Mouse (Mus musculus) adrenal gland, adult 18-20 months (tissue): Measurements from ENCODE around the gene Olfr1458. TPM values are rescaled to one million over a fixed set of nuclear protein-coding genes. Genes with fewer than 3 reads are reported as not detected.

Source experiments
- DNase-seq, 2 experiments: peaks; one replicate each; pipeline ENCODE4 v3.0.0; 2021 to 2022; ENCODE audit warnings: low spot score in 2 of 2
- long read RNA-seq, 2 experiments: library from polyadenylated mRNA; stranded (forward); transcript quantifications; one replicate each; pipeline ENCODE4 v2.0.0; 2021
- total RNA-seq, 2 experiments: library from RNA; stranded (reverse); gene quantifications; 1 replicate in 1 of 2; 2 replicates in 1 of 2; pipeline ENCODE4 v1.2.3; 2021

The Olfr1458 gene
- not detected for total RNA-seq
- long read RNA-seq, experiment 1, result 0 reads
- long read RNA-seq, experiment 2, result 0 reads

GRCm38 (mm10) chr19:13106675-13107074, at the start of gene Olfr1458:
Olfr1458 (minus strand) TSS chr19:13106775.
- DNase-seq, result no peak

GRCm38 (mm10) chr19:13149449-13149848, 42.9 kb upstream of the Olfr1458 start, which contains the start of gene Olfr1459:
Olfr1459 (minus strand) TSS chr19:13149549.
- DNase-seq, result no peak

GRCm38 (mm10) chr19:13097791-13098190, 8.8 kb downstream of the Olfr1458 start, which contains the start of gene Olfr1457:
Olfr1457 (minus strand) TSS chr19:13097891.
- DNase-seq, result no peak

GRCm38 (mm10) chr19:13093908-13094307, 12.7 kb downstream of the Olfr1458 start:
- DNase-seq, result no peak

- no peak for DNase-seq
These were observed 46.3 kb downstream of the Olfr1458 start, which contains the start of gene Olfr1454 for GRCm38 (mm10) chr19:13060310-13060709. Olfr1454 (plus strand) TSS chr19:13060610.

Other genes starting within 250 kb of the Olfr1458 start
- not detected for gene Olfr1444, start 249.5 kb downstream of the Olfr1458 start, total RNA-seq
- not detected for gene Olfr1445, start 222.9 kb downstream of the Olfr1458 start, total RNA-seq
- not detected for gene Olfr1446, start 213.3 kb downstream of the Olfr1458 start, total RNA-seq
- not detected for gene Olfr1447, start 203.0 kb downstream of the Olfr1458 start, total RNA-seq
- gene Olfr1448, start 182.4 kb downstream of the Olfr1458 start, total RNA-seq, result not detected
- gene Olfr1449, start 175.9 kb downstream of the Olfr1458 start, total RNA-seq, result not detected
- gene Olfr1450, start 156.5 kb downstream of the Olfr1458 start, total RNA-seq, result not detected
- gene Olfr1451, start 111.8 kb downstream of the Olfr1458 start, total RNA-seq, result not detected
- not detected for gene Olfr1453, start 78.4 kb downstream of the Olfr1458 start, total RNA-seq
- gene Olfr1454, start 46.2 kb downstream of the Olfr1458 start, total RNA-seq, result not detected
- not detected for gene Olfr1457, start 8.9 kb downstream of the Olfr1458 start, total RNA-seq
- gene Olfr1459, start 42.8 kb upstream of the Olfr1458 start, total RNA-seq, result under 1 TPM; 0.03 TPM
- gene Olfr1461, start 56.2 kb upstream of the Olfr1458 start, total RNA-seq, result not detected
- not detected for gene Olfr1462, start 79.0 kb upstream of the Olfr1458 start, total RNA-seq
- gene Olfr1463, start 124.6 kb upstream of the Olfr1458 start, total RNA-seq, result not detected
- not detected for gene Olfr1465, start 208.8 kb upstream of the Olfr1458 start, total RNA-seq
- not detected for gene Olfr1466, start 232.1 kb upstream of the Olfr1458 start, total RNA-seq